Mouse (Mus musculus): ENCODE measurements around the gene Tmsb15a. TPM values are rescaled to one million over a fixed set of nuclear protein-coding genes. Genes with fewer than 3 reads are reported as not detected.
"Not testable (repeated sequence)": the region's sequence is repeated elsewhere in the genome, so short reads cannot be mapped to it uniquely, and the experiment has no call there.

The Tmsb15a gene
- not detected in 2 replicates for polyA plus RNA-seq (2015; fragmentation: Nextera tagmentation; extraction: Ambion mirVana)

GRCm38 (mm10) chrX:135725161-135725560, at the start of gene Tmsb15a:
TSS of gene Tmsb15a (minus strand) at chrX:135725261.
- ATAC-seq (ENCODE audit: low read depth): no peak
- H3K4me1 ChIP-seq (replicated peaks): no peaks in the 10 kb centered on the region
- H3K36me3 ChIP-seq: no peaks in the 10 kb centered on the region
- no peak within 1 kb of the TSS for H3K9ac ChIP-seq
- peaks cover under 1% of the 10 kb centered on the region; the same call in 1 of the 2 replicates for H3K27me3 ChIP-seq
- WGBS (ENCODE audit: insufficient replicate concordance): 75% methylated on average over 10 of the region's 10 CpGs
- no peak within 1 kb of the TSS for H3K27ac ChIP-seq
- no peak within 1 kb of the TSS for H3K4me3 ChIP-seq (replicated peaks)
- H3K4me2 ChIP-seq: no peak within 1 kb of the TSS
- H3K9me3 ChIP-seq (replicated peaks): no peaks in the 10 kb centered on the region
- DNase-seq: no peak

GRCm38 (mm10) chrX:135768565-135768964, 43.5 kb upstream of the Tmsb15a start:
- H3K4me3 ChIP-seq (replicated peaks): no peak overlapping the region
- no peaks in the 10 kb centered on the region for H3K36me3 ChIP-seq
- no peaks in the 10 kb centered on the region for H3K4me1 ChIP-seq (replicated peaks)
- no peaks in the 10 kb centered on the region for H3K27me3 ChIP-seq
- H3K27ac ChIP-seq: no peak overlapping the region
- WGBS (ENCODE audit: insufficient replicate concordance): 55% methylated on average over 2 of the region's 2 CpGs
- H3K9ac ChIP-seq: no peak overlapping the region
- no peak overlapping the region for H3K4me2 ChIP-seq
- no peak for ATAC-seq (ENCODE audit: low read depth)
- DNase-seq: no peak
- no peaks in the 10 kb centered on the region for H3K9me3 ChIP-seq (replicated peaks)

GRCm38 (mm10) chrX:135768043-135768548, 43.0 kb upstream of the Tmsb15a start:
- Histone ChIP-seq H3K4me3 (replicated peaks) (no peak overlapping the region), H3K36me3 (no peaks in the 10 kb centered on the region), H3K4me1 (replicated peaks) (no peaks in the 10 kb centered on the region), H3K27ac (no peak overlapping the region), H3K4me2 (no peak overlapping the region), H3K27me3 (no peaks in the 10 kb centered on the region), H3K9ac (no peak overlapping the region), H3K9me3 (replicated peaks) (no peaks in the 10 kb centered on the region)
- DNase-seq (no peak), ATAC-seq (ENCODE audit: low read depth) (no peak)
- 54% methylated on average over 3 of the region's 3 CpGs for WGBS (ENCODE audit: insufficient replicate concordance)

- Histone ChIP-seq H3K9me3 (replicated peaks) (no peaks in the 10 kb centered on the region), H3K27me3 (no peaks in the 10 kb centered on the region), H3K27ac (no peak overlapping the region), H3K36me3 (no peaks in the 10 kb centered on the region), H3K4me1 (replicated peaks) (no peaks in the 10 kb centered on the region), H3K4me2 (no peak overlapping the region), H3K4me3 (replicated peaks) (no peak overlapping the region), H3K9ac (no peak overlapping the region)
- ATAC-seq (ENCODE audit: low read depth) (no peak), DNase-seq (no peak)
Measured at GRCm38 (mm10) chrX:135761707-135762106, 36.6 kb upstream of the Tmsb15a start.

- H3K9ac ChIP-seq: no peak overlapping the region
- no peaks in the 10 kb centered on the region for H3K36me3 ChIP-seq
- H3K4me1 ChIP-seq (replicated peaks): no peaks in the 10 kb centered on the region
- H3K9me3 ChIP-seq (replicated peaks): no peaks in the 10 kb centered on the region
- ATAC-seq (ENCODE audit: low read depth): no peak
- H3K27me3 ChIP-seq: no peaks in the 10 kb centered on the region
- H3K4me2 ChIP-seq: no peak overlapping the region
- no peak overlapping the region for H3K4me3 ChIP-seq (replicated peaks)
- peak; percentile 24 for DNase-seq
- 7% methylated on average over 2 of the region's 2 CpGs for WGBS (ENCODE audit: insufficient replicate concordance)
- H3K27ac ChIP-seq: no peak overlapping the region
Measured at GRCm38 (mm10) chrX:135752832-135753231, 27.8 kb upstream of the Tmsb15a start.

- H3K27ac ChIP-seq; H3K4me1 ChIP-seq (replicated peaks); H3K9me3 ChIP-seq (replicated peaks); H3K9ac ChIP-seq; DNase-seq; H3K4me3 ChIP-seq (replicated peaks); ATAC-seq (ENCODE audit: low read depth); H3K27me3 ChIP-seq; H3K36me3 ChIP-seq; H3K4me2 ChIP-seq: not testable (repeated sequence)
- 75% methylated on average over 3 of the region's 3 CpGs for WGBS (ENCODE audit: insufficient replicate concordance)
Measured at GRCm38 (mm10) chrX:135745376-135745775, 20.3 kb upstream of the Tmsb15a start.

- no peaks in the 10 kb centered on the region for H3K36me3 ChIP-seq
- WGBS (ENCODE audit: insufficient replicate concordance): 13% methylated on average over 7 of the region's 7 CpGs
- peak; percentile 30; the same call in 1 of the 2 replicates for ATAC-seq (ENCODE audit: low read depth)
- peak overlapping the region; percentile 71 for H3K4me3 ChIP-seq (replicated peaks)
- peaks cover 9% of the 10 kb centered on the region; the same call in 1 of the 2 replicates for H3K4me1 ChIP-seq (replicated peaks)
- no peaks in the 10 kb centered on the region for H3K27me3 ChIP-seq
- no peaks in the 10 kb centered on the region for H3K9me3 ChIP-seq (replicated peaks)
- H3K9ac ChIP-seq: peak overlapping the region; percentile 76
- H3K4me2 ChIP-seq: peak overlapping the region; percentile 69
- DNase-seq: no peak
- peak overlapping the region; percentile 30; the same call in 1 of the 2 replicates for H3K27ac ChIP-seq
Measured at GRCm38 (mm10) chrX:135743056-135743355, 17.9 kb upstream of the Tmsb15a start.

- Histone ChIP-seq H3K27me3 (no peaks in the 10 kb centered on the region), H3K4me2 (peak within 1 kb of the TSS; percentile 69), H3K4me3 (replicated peaks) (peak within 1 kb of the TSS; percentile 71), H3K4me1 (replicated peaks) (peaks cover 9% of the 10 kb centered on the region; the same call in 1 of the 2 replicates), H3K36me3 (no peaks in the 10 kb centered on the region), H3K27ac (peak within 1 kb of the TSS; percentile 50; the same call in 1 of the 2 replicates), H3K9me3 (replicated peaks) (no peaks in the 10 kb centered on the region), H3K9ac (peak within 1 kb of the TSS; percentile 76)
- peak; percentile 97 for ATAC-seq (ENCODE audit: low read depth)
- DNase-seq: peak; percentile 73
- WGBS (ENCODE audit: insufficient replicate concordance): 13% methylated on average over 48 of the region's 48 CpGs
Measured at GRCm38 (mm10) chrX:135742304-135743055, 17.4 kb upstream of the Tmsb15a start, which contains the start of the genes Armcx5 and Gprasp1. TSS of gene Armcx5 (plus strand) at chrX:135742733. TSS of gene Gprasp1 (plus strand) at chrX:135742733.

- no peaks in the 10 kb centered on the region for H3K9me3 ChIP-seq (replicated peaks)
- no peak overlapping the region for H3K4me2 ChIP-seq
- H3K4me1 ChIP-seq (replicated peaks): peaks cover 9% of the 10 kb centered on the region; the same call in 1 of the 2 replicates
- no peak for ATAC-seq (ENCODE audit: low read depth)
- no peak overlapping the region for H3K27ac ChIP-seq
- no peak overlapping the region for H3K4me3 ChIP-seq (replicated peaks)
- no peak for DNase-seq
- no peaks in the 10 kb centered on the region for H3K27me3 ChIP-seq
- H3K9ac ChIP-seq: no peak overlapping the region
- no peaks in the 10 kb centered on the region for H3K36me3 ChIP-seq
- 75% methylated on average over 2 of the region's 2 CpGs for WGBS (ENCODE audit: insufficient replicate concordance)
Measured at GRCm38 (mm10) chrX:135738730-135739520, 13.9 kb upstream of the Tmsb15a start.

- no peaks in the 10 kb centered on the region for H3K4me1 ChIP-seq (replicated peaks)
- no peak for DNase-seq
- H3K4me2 ChIP-seq: no peak overlapping the region
- ATAC-seq (ENCODE audit: low read depth): no peak
- H3K4me3 ChIP-seq (replicated peaks): no peak overlapping the region
- H3K9me3 ChIP-seq (replicated peaks): no peaks in the 10 kb centered on the region
- H3K36me3 ChIP-seq: no peaks in the 10 kb centered on the region
- H3K9ac ChIP-seq: no peak overlapping the region
- no peaks in the 10 kb centered on the region for H3K27me3 ChIP-seq
- no peak overlapping the region for H3K27ac ChIP-seq
- 50% methylated on average over 2 of the region's 2 CpGs for WGBS (ENCODE audit: insufficient replicate concordance)
Measured at GRCm38 (mm10) chrX:135712845-135713244, 12.2 kb downstream of the Tmsb15a start.

- Histone ChIP-seq H3K9me3 (replicated peaks) (no peaks in the 10 kb centered on the region), H3K9ac (no peak overlapping the region), H3K27ac (no peak overlapping the region), H3K4me2 (no peak overlapping the region), H3K27me3 (no peaks in the 10 kb centered on the region), H3K36me3 (no peaks in the 10 kb centered on the region), H3K4me3 (replicated peaks) (no peak overlapping the region), H3K4me1 (replicated peaks) (no peaks in the 10 kb centered on the region)
- ATAC-seq (ENCODE audit: low read depth) (no peak), DNase-seq (no peak)
- WGBS (ENCODE audit: insufficient replicate concordance): 25% methylated on average over 2 of the region's 2 CpGs
Measured at GRCm38 (mm10) chrX:135704349-135704748, 20.7 kb downstream of the Tmsb15a start.

Data from liver, embryonic 13.5 days (tissue).